Mouse (Mus musculus) 3134 (cell line): ENCODE data around the gene Prss34.

Experiments
- DNase-seq: peaks from one replicate; pipeline ENCODE4 v3.0.0-alpha.2; 2011; ENCODE audit warnings: low spot score; ENCODE audit not compliant: insufficient read length; ENCODE audit errors: extremely low read depth

The Prss34 gene

DNA sequence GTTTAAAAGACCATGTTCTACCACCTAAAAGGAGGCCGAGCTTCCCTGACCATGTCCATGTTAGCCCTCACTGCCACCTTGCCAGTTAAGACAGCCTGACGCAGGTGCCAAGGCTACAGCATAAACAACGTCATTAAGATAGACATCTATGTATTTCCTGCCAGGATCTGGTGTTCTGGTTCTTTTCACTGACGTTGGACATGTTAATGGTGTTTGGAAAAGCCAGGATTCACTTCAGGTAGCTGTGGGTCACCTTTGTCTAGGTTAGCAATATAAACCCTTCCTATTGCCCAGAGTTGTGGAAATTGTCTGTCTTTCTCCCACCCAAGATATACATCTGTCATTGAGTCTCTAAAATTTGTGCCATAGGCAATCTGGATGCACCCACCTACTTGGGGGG lies 10.2 kb downstream of the Prss34 start, which contains the start of gene Prss28:
Gene Prss28 (plus strand): TSS at position 301 of the 400 bp plus-strand sequence.
- no peak for DNase-seq

- DNase-seq = no peak
These were observed 20.2 kb downstream of the Prss34 start, which contains the start of gene Prss29 for GRCm38 (mm10) chr17:25318354-25318753. Gene Prss29, plus strand, starts transcription at chr17:25318654.

DNA sequence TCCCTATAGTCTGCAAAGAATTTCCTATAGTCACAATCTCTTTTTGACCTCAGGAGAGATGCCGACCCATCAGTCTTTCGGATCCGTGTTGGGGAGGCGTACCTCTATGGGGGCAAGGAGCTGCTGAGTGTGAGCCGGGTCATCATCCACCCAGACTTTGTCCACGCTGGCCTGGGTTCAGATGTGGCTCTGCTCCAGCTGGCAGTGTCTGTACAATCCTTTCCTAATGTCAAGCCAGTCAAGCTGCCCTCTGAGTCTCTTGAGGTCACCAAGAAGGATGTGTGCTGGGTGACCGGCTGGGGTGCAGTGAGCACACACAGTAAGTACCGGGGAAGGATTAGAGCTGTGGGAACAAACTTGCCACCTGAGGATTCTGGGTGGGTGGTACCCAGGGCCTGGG lies 22.6 kb downstream of the Prss34 start:
- DNase-seq = no peak

- DNase-seq = no peak
These were observed 24.7 kb downstream of the Prss34 start for GRCm38 (mm10) chr17:25322930-25323329.

GRCm38 (mm10) chr17:25332321-25332720 lies 34.1 kb downstream of the Prss34 start:
- DNase-seq = no peak

DNA sequence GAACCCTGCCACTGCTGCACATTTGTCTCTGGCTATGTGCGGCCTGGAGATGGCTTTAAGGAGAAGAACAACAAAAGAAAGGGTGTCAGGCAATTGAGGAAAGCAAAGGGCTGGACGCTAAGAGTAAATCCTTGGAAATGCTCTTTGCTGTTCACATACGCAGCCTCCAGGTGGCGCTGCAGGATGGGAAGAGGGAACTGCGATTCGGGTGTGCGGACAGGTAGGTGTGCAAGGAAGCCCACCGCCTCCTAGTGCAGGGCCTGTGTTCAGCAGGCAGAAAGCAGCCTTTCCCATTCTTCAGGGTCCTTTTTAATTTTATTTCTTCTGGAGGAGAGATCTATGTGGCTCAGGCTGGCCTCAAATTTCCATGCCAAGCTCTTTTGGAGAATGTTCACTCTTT lies 35.7 kb downstream of the Prss34 start:
- DNase-seq = peak; percentile 23

DNA sequence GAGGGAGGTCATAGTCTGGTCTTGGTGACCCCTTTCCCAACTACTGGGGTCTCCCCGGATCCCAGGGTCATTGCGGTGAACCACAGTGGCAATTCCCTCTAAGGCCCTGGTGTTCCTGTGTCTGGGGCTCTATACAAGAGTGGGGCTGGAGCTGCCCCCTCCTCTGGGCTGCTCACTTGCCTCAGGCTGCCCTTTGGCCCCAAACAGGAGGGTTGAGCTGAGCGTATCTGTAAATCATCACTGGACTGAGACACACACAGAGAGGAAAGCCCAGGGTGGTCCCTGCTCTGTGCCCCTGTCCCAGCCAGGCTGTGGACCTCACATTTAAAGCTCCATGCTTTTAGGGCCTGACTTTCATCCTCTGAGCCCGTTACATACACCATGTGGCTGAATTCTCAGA lies 40.0 kb downstream of the Prss34 start:
- DNase-seq = no peak

- no peak for DNase-seq
These were observed 41.8 kb downstream of the Prss34 start for GRCm38 (mm10) chr17:25340003-25340402.

- no peak for DNase-seq
These were observed 43.3 kb downstream of the Prss34 start for GRCm38 (mm10) chr17:25341490-25341889.

GRCm38 (mm10) chr17:25345462-25345861 lies 47.3 kb downstream of the Prss34 start, which contains the start of gene Tpsab1:
Gene Tpsab1, minus strand, starts transcription at chr17:25345562.
- no peak for DNase-seq
